ENCODE assay signal across 8 mouse cellular contexts in the genomic region with DNA sequence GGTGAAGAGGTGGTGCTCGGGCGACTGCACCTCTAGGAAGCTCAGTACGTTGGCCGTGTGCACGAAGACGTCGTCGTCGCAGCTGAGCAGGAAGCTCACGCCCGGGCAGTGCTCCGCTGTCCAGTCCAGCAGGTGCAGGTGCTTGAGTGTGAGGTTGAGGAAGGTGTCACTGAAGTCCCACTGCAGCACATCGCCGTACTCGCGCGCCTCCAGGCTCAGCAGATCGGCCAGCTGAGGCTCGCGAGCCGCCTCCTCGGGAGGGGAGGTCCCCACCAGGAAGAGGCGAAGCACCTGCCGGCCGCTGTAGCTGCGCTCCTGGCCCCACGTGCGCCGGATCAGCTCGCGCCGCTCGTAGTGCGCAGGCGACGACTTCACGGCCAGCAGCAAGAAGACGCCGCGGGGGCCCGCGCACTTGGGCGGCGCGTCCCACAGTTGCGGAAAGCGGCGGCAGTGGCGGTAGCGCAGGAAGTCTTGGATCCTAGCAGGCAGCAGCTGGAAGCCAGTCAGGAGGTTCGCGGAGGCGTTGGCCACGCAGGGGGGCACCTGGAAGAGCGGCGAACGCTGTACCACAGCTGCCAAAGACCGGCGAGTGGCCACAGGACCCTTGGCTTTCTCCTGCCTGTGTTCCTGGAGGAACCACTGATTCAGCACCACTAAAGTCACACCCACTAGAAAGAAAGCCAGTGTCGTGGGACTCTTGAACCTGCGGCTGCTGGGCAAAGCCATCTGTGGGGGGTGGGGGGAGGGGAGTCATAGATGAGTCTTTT. TPM values are rescaled to one million over a fixed set of nuclear protein-coding genes. Genes with fewer than 3 reads are reported as not detected.
DNase-seq lines count a peak whose midpoint lies in the region; ATAC-seq lines count a peak whose summit lies in the region.

No protein-coding gene starts in this region.

- peak overlapping the region; percentile 50 for H3K4me2 ChIP-seq in liver, embryonic 16.5 days (ENCODE audit: low read depth, low read length)

- no peaks in the 10 kb centered on the region for H3K36me3 ChIP-seq in hindbrain, embryonic 10.5 days
- H3K36me3 ChIP-seq in liver, embryonic 16.5 days (ENCODE audit: control insufficient read depth, insufficient read depth), result no peaks in the 10 kb centered on the region
- H3K36me3 ChIP-seq in splenic B cell, adult 2 months (ENCODE audit: control insufficient read depth, insufficient read depth, low read length, poor library complexity, severe bottlenecking), result no peaks in the 10 kb centered on the region

- peaks cover 24% of the 10 kb centered on the region for H3K4me1 ChIP-seq in hindbrain, embryonic 10.5 days (replicated peaks)
- peaks cover 17% of the 10 kb centered on the region for H3K4me1 ChIP-seq in liver, embryonic 16.5 days (ENCODE audit: control insufficient read depth, low read depth, low read length)

- no peak overlapping the region for H3K9ac ChIP-seq in liver, embryonic 16.5 days (ENCODE audit: low read depth, low read length)

- 3% methylated on average over 61 of the region's 61 CpGs for WGBS in hindbrain, embryonic 10.5 days
- 2% methylated on average over 61 of the region's 61 CpGs for WGBS in liver, embryonic 16.5 days (ENCODE audit: insufficient replicate concordance)

- DNase-seq in embryo, embryonic 10 days (ENCODE audit: low spot score), result peak; percentile 34
- DNase-seq in embryo, embryonic 9.5 days (ENCODE audit: extremely low spot score), result no peak
- DNase-seq in right cerebral cortex, postnatal 25 days, result peak; percentile 52
- DNase-seq in right cerebral cortex, postnatal 36 days (ENCODE audit: low spot score in 2 of 2), result no peak
- peak; percentile 47 for DNase-seq in hindbrain, embryonic 10.5 days (ENCODE audit: low spot score)
- peak; percentile 57 for DNase-seq in splenic B cell, adult 2 months (ENCODE audit: low read depth, low spot score)
- DNase-seq in gastrocnemius, postnatal 4 days (ENCODE audit: low spot score in 2 of 2), result no peak

- no peak overlapping the region for H3K27ac ChIP-seq in hindbrain, embryonic 10.5 days
- H3K27ac ChIP-seq in liver, embryonic 16.5 days (ENCODE audit: low read length), result no peak overlapping the region

- no peaks in the 10 kb centered on the region for H3K9me3 ChIP-seq in hindbrain, embryonic 10.5 days
- no peaks in the 10 kb centered on the region for H3K9me3 ChIP-seq in liver, embryonic 16.5 days (replicated peaks; ENCODE audit: control insufficient read depth, low read length)

- ATAC-seq in liver, embryonic 16.5 days (ENCODE audit: low read depth), result no peak

- peak overlapping the region; percentile 53 for H3K4me3 ChIP-seq in hindbrain, embryonic 10.5 days
- H3K4me3 ChIP-seq in liver, embryonic 16.5 days (ENCODE audit: low read depth, low read length), result peak overlapping the region; percentile 39

- H3K27me3 ChIP-seq in hindbrain, embryonic 10.5 days (ENCODE audit: insufficient read depth, poor library complexity, severe bottlenecking), result peaks cover 76% of the 10 kb centered on the region
- H3K27me3 ChIP-seq in liver, embryonic 16.5 days (ENCODE audit: control insufficient read depth, insufficient read depth, low read depth, low read length), result peaks cover 45% of the 10 kb centered on the region
- H3K27me3 ChIP-seq in splenic B cell, adult 2 months (ENCODE audit: control insufficient read depth, insufficient read depth, low read length, poor library complexity, severe bottlenecking), result no peaks in the 10 kb centered on the region

RNA-seq across cellular contexts. Expression of a gene that starts 5.1 kb away (rescaled TPM):
- 0.10 TPM in 1 of 2 replicates, not detected in the other for polyA plus RNA-seq in hindbrain, embryonic 10.5 days (2016; fragmentation: Nextera tagmentation; extraction: Ambion mirVana)
- polyA plus RNA-seq in liver, embryonic 16.5 days (2015; fragmentation: Nextera tagmentation; extraction: Ambion mirVana), result 0.04 and 0.06 TPM in 2 replicates
- not detected for total RNA-seq in gastrocnemius, postnatal 4 days (2021)

RNA-seq across cellular contexts. Expression of a gene that starts 16.1 kb away (rescaled TPM):
- polyA plus RNA-seq in hindbrain, embryonic 10.5 days (2016; fragmentation: Nextera tagmentation; extraction: Ambion mirVana), result 5.6 and 9.9 TPM in 2 replicates
- 13.0 and 14.1 TPM in 2 replicates for polyA plus RNA-seq in liver, embryonic 16.5 days (2015; fragmentation: Nextera tagmentation; extraction: Ambion mirVana)
- total RNA-seq in gastrocnemius, postnatal 4 days (2021), result 1 to 10 TPM; 6.8 to 8.6 TPM

RNA-seq across cellular contexts. Expression of a gene that starts 48.9 kb away (rescaled TPM):
- polyA plus RNA-seq in hindbrain, embryonic 10.5 days (2016; fragmentation: Nextera tagmentation; extraction: Ambion mirVana), result 0.07 and 0.13 TPM in 2 replicates
- 0.53 and 0.76 TPM in 2 replicates for polyA plus RNA-seq in liver, embryonic 16.5 days (2015; fragmentation: Nextera tagmentation; extraction: Ambion mirVana)
- under 1 TPM; 0.32 to 0.36 TPM for total RNA-seq in gastrocnemius, postnatal 4 days (2021)

Comparison
In these comparisons a context has a peak if more than half of its experiments do, and no peak if none do; other contexts are left out.
1. DNase-seq: peak in embryo, embryonic 10 days (single experiment), right cerebral cortex, postnatal 25 days (single experiment), hindbrain, embryonic 10.5 days (single experiment) and splenic B cell, adult 2 months (single experiment); none in embryo, embryonic 9.5 days (single experiment), right cerebral cortex, postnatal 36 days (0 of 2) and gastrocnemius, postnatal 4 days (0 of 2).